Mouse (Mus musculus): ENCODE measurements at regions not wholly inside any gene's neighbourhood (a gene's known extent, or its start where the extent isn't known, plus 50 kb on each side); places are given as distances from the start of the nearest gene placed in this dataset.

DNA sequence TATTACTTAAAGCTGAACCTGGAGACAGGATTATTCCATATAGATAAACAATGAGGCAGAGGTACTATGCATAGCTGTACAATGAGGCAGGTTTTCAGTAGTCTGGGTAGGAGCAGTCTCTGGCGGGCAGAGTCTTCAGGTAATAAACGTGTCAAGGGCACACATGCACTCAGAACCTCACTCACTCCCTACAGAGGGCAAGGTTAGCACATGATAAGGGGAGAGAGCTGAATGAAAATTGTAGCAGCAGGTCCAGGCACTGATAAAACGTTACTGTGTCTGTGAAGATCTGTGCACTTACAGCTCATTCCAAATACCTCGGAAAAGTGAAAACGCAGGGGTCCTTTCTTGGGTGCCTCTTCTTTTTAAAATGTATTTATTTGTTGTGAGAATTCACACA lies 120.9 kb upstream of the Itga4 start:
- H3K4me1 ChIP-seq (ENCODE audit: control insufficient read depth, insufficient read depth, insufficient read length, low read length): no peaks in the 10 kb centered on the region
- no peak overlapping the region for H3K4me3 ChIP-seq (ENCODE audit: low read depth, low read length)
- 36% methylated on average over 5 of the region's 5 CpGs for WGBS
- no peaks in the 10 kb centered on the region for H3K36me3 ChIP-seq (ENCODE audit: control insufficient read depth, insufficient read depth, low read length)
- no peak overlapping the region for H3K27ac ChIP-seq (ENCODE audit: insufficient read depth, low read depth, low read length)
- TF ChIP-seq CTCF (IDR thresholded peaks at IDR 0.05; ENCODE audit: extremely low read depth, insufficient read length, insufficient replicate concordance, low read depth, low read length) (no peak), POLR2A (IDR thresholded peaks at IDR 0.05; ENCODE audit: low read depth, low read length) (no peak)
- no peaks in the 10 kb centered on the region for H3K27me3 ChIP-seq (ENCODE audit: control insufficient read depth, insufficient read depth, low read length)

GRCm38 (mm10) chr2:79135986-79136385 lies 119.2 kb upstream of the Itga4 start:
- no peak for TF ChIP-seq CTCF (IDR thresholded peaks at IDR 0.05; ENCODE audit: extremely low read depth, insufficient read length, insufficient replicate concordance, low read depth, low read length)
- TF ChIP-seq POLR2A (IDR thresholded peaks at IDR 0.05; ENCODE audit: low read depth, low read length): no peak
- WGBS: 80% methylated on average over 2 of the region's 2 CpGs
- Histone ChIP-seq H3K27ac (ENCODE audit: insufficient read depth, low read depth, low read length) (no peak overlapping the region), H3K27me3 (ENCODE audit: control insufficient read depth, insufficient read depth, low read length) (no peaks in the 10 kb centered on the region), H3K36me3 (ENCODE audit: control insufficient read depth, insufficient read depth, low read length) (no peaks in the 10 kb centered on the region), H3K4me3 (ENCODE audit: low read depth, low read length) (no peak overlapping the region), H3K4me1 (ENCODE audit: control insufficient read depth, insufficient read depth, insufficient read length, low read length) (no peaks in the 10 kb centered on the region)

DNA sequence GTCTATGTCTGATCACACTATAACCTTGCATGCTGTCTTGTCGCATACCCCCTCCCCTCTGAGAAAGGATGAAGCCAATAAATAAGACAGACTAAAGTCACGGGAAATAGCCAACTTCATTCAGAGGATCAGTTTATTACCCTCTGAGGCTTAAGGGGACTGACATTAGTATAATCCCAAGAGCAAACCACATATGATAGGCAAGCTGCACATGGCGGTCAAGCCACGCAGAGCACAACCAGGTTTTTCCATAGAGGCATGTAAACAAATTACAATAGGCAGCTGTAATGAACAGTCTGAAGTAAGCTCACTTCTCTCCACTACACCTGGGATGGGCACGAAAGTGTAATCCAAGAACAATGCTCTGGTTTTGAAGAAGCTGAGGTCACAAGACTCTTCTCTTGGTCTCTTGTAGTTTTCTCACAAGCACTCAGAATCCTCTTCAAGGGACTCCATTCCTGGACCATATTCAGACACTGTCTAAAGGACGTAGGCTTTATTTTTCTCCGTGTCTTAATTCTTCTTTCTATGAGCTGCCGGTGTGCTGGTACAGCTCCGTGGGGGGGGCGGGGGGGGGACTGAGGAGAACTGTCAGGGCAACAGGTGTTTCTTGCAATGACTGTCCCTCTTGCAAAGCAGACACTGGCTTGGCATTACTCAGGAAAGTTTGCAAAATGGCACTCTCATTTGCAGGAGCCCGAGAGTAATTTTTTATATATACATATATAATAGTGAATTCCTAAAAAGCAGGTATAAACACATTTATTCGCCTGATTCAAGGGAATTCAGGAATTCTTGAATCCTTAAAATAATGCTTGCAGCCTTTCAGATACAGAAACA lies 118.4 kb upstream of the Itga4 start:
- Histone ChIP-seq H3K36me3 (ENCODE audit: control insufficient read depth, insufficient read depth, low read length) (no peaks in the 10 kb centered on the region), H3K4me1 (ENCODE audit: control insufficient read depth, insufficient read depth, insufficient read length, low read length) (no peaks in the 10 kb centered on the region), H3K4me3 (ENCODE audit: low read depth, low read length) (no peak overlapping the region), H3K27me3 (ENCODE audit: control insufficient read depth, insufficient read depth, low read length) (no peaks in the 10 kb centered on the region), H3K27ac (ENCODE audit: insufficient read depth, low read depth, low read length) (no peak overlapping the region)
- no peak for TF ChIP-seq POLR2A (IDR thresholded peaks at IDR 0.05; ENCODE audit: low read depth, low read length)
- TF ChIP-seq CTCF (IDR thresholded peaks at IDR 0.05; ENCODE audit: extremely low read depth, insufficient read length, insufficient replicate concordance, low read depth, low read length): no peak
- WGBS: 76% methylated on average over 12 of the region's 12 CpGs

DNA sequence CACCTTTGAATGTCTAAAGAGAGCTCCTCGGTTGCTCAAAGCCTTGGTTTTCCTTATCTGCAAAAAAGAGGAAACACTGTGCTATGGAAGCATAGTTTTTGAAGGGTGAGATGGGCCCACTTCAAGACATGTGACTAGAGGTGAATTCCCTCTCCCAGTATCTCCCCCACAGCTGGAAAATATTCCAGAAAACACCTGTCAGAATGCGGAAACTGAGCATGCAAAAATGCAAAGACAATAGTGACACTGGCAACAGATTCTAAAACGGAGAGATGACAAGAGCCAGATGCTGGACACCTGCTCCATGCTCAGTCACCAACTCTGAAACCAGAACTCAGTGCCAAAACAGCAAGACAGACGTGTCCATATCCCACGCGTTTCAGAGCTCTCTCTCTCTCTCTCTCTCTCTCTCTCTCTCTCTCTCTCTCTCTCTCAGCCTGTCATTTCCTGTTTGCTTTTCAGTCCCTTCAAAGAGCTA lies 117.5 kb upstream of the Itga4 start:
- 30% methylated on average over 6 of the region's 6 CpGs for WGBS
- Histone ChIP-seq H3K4me1 (ENCODE audit: control insufficient read depth, insufficient read depth, insufficient read length, low read length) (0 out of 2 replicates have a peak, but pooled peaks cover 2% of the 10 kb centered on the region), H3K4me3 (ENCODE audit: low read depth, low read length) (no peak overlapping the region), H3K36me3 (ENCODE audit: control insufficient read depth, insufficient read depth, low read length) (no peaks in the 10 kb centered on the region), H3K27me3 (ENCODE audit: control insufficient read depth, insufficient read depth, low read length) (no peaks in the 10 kb centered on the region), H3K27ac (ENCODE audit: insufficient read depth, low read depth, low read length) (peak overlapping the region; percentile 59)
- no peak for TF ChIP-seq POLR2A (IDR thresholded peaks at IDR 0.05; ENCODE audit: low read depth, low read length)

DNA sequence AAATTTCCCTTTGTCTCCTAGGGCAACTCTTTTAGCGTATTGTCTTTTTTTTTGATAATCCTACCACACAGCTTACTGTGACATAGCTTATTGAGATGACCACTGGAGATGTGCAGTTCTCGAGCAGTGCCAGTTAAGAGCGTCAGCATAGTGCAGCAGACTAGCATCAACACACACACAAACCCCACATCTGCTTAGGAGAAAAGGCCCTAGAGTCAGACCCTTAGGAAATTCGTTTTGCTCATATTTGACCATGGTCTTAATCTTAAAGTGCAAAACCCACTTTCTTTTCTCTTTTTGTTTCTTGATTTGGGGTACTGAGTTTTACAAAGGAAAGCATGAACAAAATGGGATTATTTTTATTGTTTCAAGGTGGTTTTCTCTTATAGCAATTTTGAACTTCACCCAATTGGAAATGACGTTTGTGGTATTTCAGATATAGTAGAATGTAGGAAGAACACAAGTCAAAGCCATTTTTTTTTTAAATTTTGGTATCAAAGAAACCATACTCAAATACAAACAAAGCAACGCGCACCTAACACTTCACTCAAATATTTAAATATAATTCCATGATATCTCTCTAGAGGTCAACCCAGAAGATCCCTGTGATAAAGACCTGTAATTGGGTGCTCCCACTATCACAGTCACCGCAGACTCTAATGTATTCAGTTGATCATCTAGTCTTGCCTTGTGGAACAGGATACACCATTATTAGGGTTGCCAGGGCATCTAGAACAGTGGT lies 116.7 kb upstream of the Itga4 start:
- H3K4me1 ChIP-seq (ENCODE audit: control insufficient read depth, insufficient read depth, insufficient read length, low read length): 0 out of 2 replicates have a peak, but pooled peaks cover 2% of the 10 kb centered on the region
- WGBS: 78% methylated on average over 8 of the region's 8 CpGs
- no peaks in the 10 kb centered on the region for H3K27me3 ChIP-seq (ENCODE audit: control insufficient read depth, insufficient read depth, low read length)
- peak overlapping the region; percentile 59 for H3K27ac ChIP-seq (ENCODE audit: insufficient read depth, low read depth, low read length)
- H3K36me3 ChIP-seq (ENCODE audit: control insufficient read depth, insufficient read depth, low read length): no peaks in the 10 kb centered on the region
- no peak overlapping the region for H3K4me3 ChIP-seq (ENCODE audit: low read depth, low read length)
- no peak for TF ChIP-seq POLR2A (IDR thresholded peaks at IDR 0.05; ENCODE audit: low read depth, low read length)
- TF ChIP-seq CTCF (IDR thresholded peaks at IDR 0.05; ENCODE audit: extremely low read depth, insufficient read length, insufficient replicate concordance, low read depth, low read length): no peak

DNA sequence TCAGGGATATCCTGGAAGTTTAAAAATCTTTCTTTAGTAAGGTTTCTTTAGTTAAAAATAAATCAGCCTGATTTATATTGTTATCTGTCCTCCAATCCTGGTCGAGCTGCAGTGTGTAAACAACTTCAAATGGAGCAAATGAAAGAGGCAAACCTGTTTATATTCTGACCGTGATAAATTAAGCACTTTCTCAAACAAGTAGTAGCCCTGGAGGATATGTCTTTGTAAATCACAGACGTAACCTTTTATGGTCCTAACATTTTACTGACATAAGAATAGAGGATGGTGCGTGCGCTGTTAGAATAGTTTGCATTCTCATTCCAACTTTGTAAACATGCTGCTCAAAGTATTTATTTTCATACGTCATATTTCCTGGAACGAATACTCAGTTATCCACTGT lies 113.3 kb upstream of the Itga4 start:
- H3K36me3 ChIP-seq (ENCODE audit: control insufficient read depth, insufficient read depth, low read length): no peaks in the 10 kb centered on the region
- H3K27me3 ChIP-seq (ENCODE audit: control insufficient read depth, insufficient read depth, low read length): no peaks in the 10 kb centered on the region
- WGBS: 31% methylated on average over 7 of the region's 7 CpGs
- 0 out of 2 replicates have a peak, but pooled peaks cover 2% of the 10 kb centered on the region for H3K4me1 ChIP-seq (ENCODE audit: control insufficient read depth, insufficient read depth, insufficient read length, low read length)
- H3K27ac ChIP-seq (ENCODE audit: insufficient read depth, low read depth, low read length): no peak overlapping the region
- no peak overlapping the region for H3K4me3 ChIP-seq (ENCODE audit: low read depth, low read length)
- TF ChIP-seq POLR2A (IDR thresholded peaks at IDR 0.05; ENCODE audit: low read depth, low read length) (no peak), CTCF (IDR thresholded peaks at IDR 0.05; ENCODE audit: extremely low read depth, insufficient read length, insufficient replicate concordance, low read depth, low read length) (no peak)

- WGBS: 80% methylated on average over 3 of the region's 3 CpGs
Observed at GRCm38 (mm10) chr2:79143196-79143595, 112.0 kb upstream of the Itga4 start.

More at GRCm38 (mm10) chr2:79143196-79143595, 112.0 kb upstream of the Itga4 start:
- H3K36me3 ChIP-seq (ENCODE audit: control insufficient read depth, insufficient read depth, low read length): no peaks in the 10 kb centered on the region
- H3K4me1 ChIP-seq (ENCODE audit: control insufficient read depth, insufficient read depth, insufficient read length, low read length): 0 out of 2 replicates have a peak, but pooled peaks cover 2% of the 10 kb centered on the region
- no peak overlapping the region for H3K4me3 ChIP-seq (ENCODE audit: low read depth, low read length)
- H3K27me3 ChIP-seq (ENCODE audit: control insufficient read depth, insufficient read depth, low read length): no peaks in the 10 kb centered on the region
- H3K27ac ChIP-seq (ENCODE audit: insufficient read depth, low read depth, low read length): no peak overlapping the region; the same call in 1 of the 2 replicates
- no peak for TF ChIP-seq POLR2A (IDR thresholded peaks at IDR 0.05; ENCODE audit: low read depth, low read length)
- no peak for TF ChIP-seq CTCF (IDR thresholded peaks at IDR 0.05; ENCODE audit: extremely low read depth, insufficient read length, insufficient replicate concordance, low read depth, low read length)

Measured in small intestine, adult 2 months (tissue).